Mouse (Mus musculus) erythroblast, embryonic 14.5 days (primary cell): ENCODE data around the gene Sult1b1. TPM values are rescaled to one million over a fixed set of nuclear protein-coding genes. Genes with fewer than 3 reads are reported as not detected.

Experiments used
- H3K27me3 ChIP-seq: 2 replicates; pipeline ENCODE4 v1.6.1; 2012; ENCODE audit warnings: inconsistent platforms; ENCODE audit not compliant: control insufficient read depth
- H3K36me3 ChIP-seq: 2 replicates; pipeline ENCODE4 v1.6.1; 2012; ENCODE audit warnings: mild to moderate bottlenecking, inconsistent platforms; ENCODE audit not compliant: control insufficient read depth
- H3K4me1 ChIP-seq: 2 replicates; pipeline ENCODE4 v1.6.1; 2012; ENCODE audit warnings: inconsistent platforms; ENCODE audit not compliant: control insufficient read depth
- H3K4me3 ChIP-seq: replicated peaks from 2 replicates; pipeline ENCODE3; 2012; ENCODE audit warnings: moderate library complexity, mild to moderate bottlenecking, inconsistent platforms
- H3K9me3 ChIP-seq: 2 replicates; pipeline ENCODE4 v1.6.1; 2012; ENCODE audit warnings: low read length, inconsistent platforms, mixed read lengths; ENCODE audit not compliant: control insufficient read depth
- GATA1 ChIP-seq: IDR thresholded peaks from 2 replicates; pipeline ENCODE4 v1.6.1; 2012; ENCODE audit warnings: low read length, inconsistent platforms, mixed read lengths
- TAL1 ChIP-seq: IDR thresholded peaks from 3 replicates; pipeline ENCODE4 v1.6.1; 2012; ENCODE audit warnings: low read length, inconsistent platforms, mixed read lengths
- polyA plus RNA-seq: library from polyadenylated mRNA; stranded (reverse); fragments of >175 nt; gene quantifications from 2 replicates; pipeline ENCODE4 v1.2.3, GENCODE M21; 2012

Sult1b1 gene
- not detected in 2 replicates for polyA plus RNA-seq

GRCm38 (mm10) chr5:87538111-87538510 is at the start of gene Sult1b1:
Sult1b1 (minus strand) TSS chr5:87538195.
- Histone ChIP-seq H3K27me3 (no peaks in the 10 kb centered on the region), H3K9me3 (no peaks in the 10 kb centered on the region), H3K4me1 (no peaks in the 10 kb centered on the region), H3K36me3 (no peaks in the 10 kb centered on the region), H3K4me3 (no peak within 1 kb of the TSS)
- TF ChIP-seq GATA1: no peak
- TF ChIP-seq TAL1: no peak

GRCm38 (mm10) chr5:87580389-87580788 is 42.4 kb upstream of the Sult1b1 start:
- H3K4me3 ChIP-seq: no peak overlapping the region
- no peaks in the 10 kb centered on the region for H3K9me3 ChIP-seq
- no peaks in the 10 kb centered on the region for H3K4me1 ChIP-seq
- no peaks in the 10 kb centered on the region for H3K36me3 ChIP-seq
- H3K27me3 ChIP-seq: no peaks in the 10 kb centered on the region
- TF ChIP-seq GATA1 (no peak), TAL1 (no peak)

- H3K36me3 ChIP-seq: no peaks in the 10 kb centered on the region
- no peaks in the 10 kb centered on the region for H3K27me3 ChIP-seq
- no peak for TF ChIP-seq TAL1
Observed at GRCm38 (mm10) chr5:87574174-87574573, 36.2 kb upstream of the Sult1b1 start.

GRCm38 (mm10) chr5:87573490-87573889 is 35.5 kb upstream of the Sult1b1 start:
- H3K4me3 ChIP-seq: no peak overlapping the region
- no peak for TF ChIP-seq TAL1
- no peak for TF ChIP-seq GATA1
- H3K36me3 ChIP-seq: no peaks in the 10 kb centered on the region
- H3K27me3 ChIP-seq: no peaks in the 10 kb centered on the region
- H3K4me1 ChIP-seq: no peaks in the 10 kb centered on the region
- H3K9me3 ChIP-seq: no peaks in the 10 kb centered on the region

More at GRCm38 (mm10) chr5:87574174-87574573, 36.2 kb upstream of the Sult1b1 start:
- Histone ChIP-seq H3K4me1 (no peaks in the 10 kb centered on the region), H3K9me3 (no peaks in the 10 kb centered on the region), H3K4me3 (no peak overlapping the region)

GRCm38 (mm10) chr5:87572781-87573180 is 34.8 kb upstream of the Sult1b1 start:
- no peak for TF ChIP-seq GATA1
- TF ChIP-seq TAL1: no peak

GRCm38 (mm10) chr5:87568845-87569244 is 30.9 kb upstream of the Sult1b1 start, which contains the start of gene Sult1d1:
Sult1d1 (minus strand) TSS chr5:87569027.
- Histone ChIP-seq H3K9me3 (no peaks in the 10 kb centered on the region), H3K4me1 (no peaks in the 10 kb centered on the region), H3K27me3 (no peaks in the 10 kb centered on the region), H3K36me3 (no peaks in the 10 kb centered on the region), H3K4me3 (no peak within 1 kb of the TSS)
- no peak for TF ChIP-seq GATA1
- TF ChIP-seq TAL1: no peak

More at GRCm38 (mm10) chr5:87572781-87573180, 34.8 kb upstream of the Sult1b1 start:
- Histone ChIP-seq H3K36me3 (no peaks in the 10 kb centered on the region), H3K9me3 (no peaks in the 10 kb centered on the region), H3K4me1 (no peaks in the 10 kb centered on the region), H3K4me3 (no peak overlapping the region), H3K27me3 (no peaks in the 10 kb centered on the region)

GRCm38 (mm10) chr5:87567306-87567705 is 29.3 kb upstream of the Sult1b1 start:
- no peak overlapping the region for H3K4me3 ChIP-seq
- no peak for TF ChIP-seq TAL1
- TF ChIP-seq GATA1: no peak
- no peaks in the 10 kb centered on the region for H3K9me3 ChIP-seq
- H3K36me3 ChIP-seq: no peaks in the 10 kb centered on the region
- no peaks in the 10 kb centered on the region for H3K27me3 ChIP-seq
- no peaks in the 10 kb centered on the region for H3K4me1 ChIP-seq

GRCm38 (mm10) chr5:87562966-87563365 is 25.0 kb upstream of the Sult1b1 start:
- Histone ChIP-seq H3K4me3 (no peak overlapping the region), H3K4me1 (no peaks in the 10 kb centered on the region), H3K36me3 (no peaks in the 10 kb centered on the region), H3K9me3 (no peaks in the 10 kb centered on the region), H3K27me3 (no peaks in the 10 kb centered on the region)
- no peak for TF ChIP-seq TAL1
- no peak for TF ChIP-seq GATA1

GRCm38 (mm10) chr5:87562526-87562925 is 24.5 kb upstream of the Sult1b1 start:
- H3K4me3 ChIP-seq: no peak overlapping the region
- H3K4me1 ChIP-seq: no peaks in the 10 kb centered on the region
- no peak for TF ChIP-seq TAL1
- no peak for TF ChIP-seq GATA1
- H3K27me3 ChIP-seq: no peaks in the 10 kb centered on the region
- no peaks in the 10 kb centered on the region for H3K36me3 ChIP-seq
- H3K9me3 ChIP-seq: no peaks in the 10 kb centered on the region

GRCm38 (mm10) chr5:87560145-87560544 is 22.1 kb upstream of the Sult1b1 start:
- H3K27me3 ChIP-seq: no peaks in the 10 kb centered on the region
- H3K4me1 ChIP-seq: no peaks in the 10 kb centered on the region
- H3K9me3 ChIP-seq: no peaks in the 10 kb centered on the region
- TF ChIP-seq TAL1 (no peak), GATA1 (no peak)
- H3K36me3 ChIP-seq: no peaks in the 10 kb centered on the region
- no peak overlapping the region for H3K4me3 ChIP-seq
